Mouse (Mus musculus): Measurements from ENCODE around the gene Olfr393.

GRCm38 (mm10) chr11:73890671-73891070 is 39.4 kb upstream of the Olfr393 start, which contains the start of gene Olfr394:
- TF ChIP-seq POLR2A (IDR thresholded peaks at IDR 0.05; ENCODE audit: low read depth, low read length) (no peak), CTCF (IDR thresholded peaks at IDR 0.05; ENCODE audit: borderline replicate concordance, insufficient read depth, low read length) (no peak)

Data from embryonic fibroblast, embryonic 13.5 days (primary cell).